Mouse (Mus musculus) neural tube, embryonic 14.5 days (tissue): ENCODE results near the gene Skida1. TPM values are rescaled to one million over a fixed set of nuclear protein-coding genes. Genes with fewer than 3 reads are reported as not detected.

ENCODE experiments used
- ATAC-seq: fragments of 200-750 bp; cut with Nextera tagmentation; 2 replicates; pipeline ENCODE4 v1.8.0; 2017; ENCODE audit warnings: low read depth, mild to moderate bottlenecking, moderate TSS enrichment, moderate library complexity
- H3K27ac ChIP-seq: fragments of 300-500 bp; sonication (generic); 2 replicates; pipeline ENCODE4 v1.5.1; 2014; ENCODE audit warnings: low read depth, mild to moderate bottlenecking, control low read depth, low read length, moderate library complexity, mixed read lengths
- H3K27me3 ChIP-seq: fragments of 300-500 bp; sonication (generic); 2 replicates; pipeline ENCODE4 v1.6.1; 2014; ENCODE audit warnings: low read length; ENCODE audit not compliant: control insufficient read depth, insufficient read depth
- H3K36me3 ChIP-seq: fragments of 300-500 bp; sonication (generic); 2 replicates; pipeline ENCODE4 v1.6.1; 2014; ENCODE audit warnings: low read length, mixed read lengths; ENCODE audit not compliant: control insufficient read depth, insufficient read depth
- H3K4me1 ChIP-seq: fragments of 300-500 bp; sonication (generic); 2 replicates; pipeline ENCODE4 v1.6.1; 2014; ENCODE audit warnings: low read length; ENCODE audit not compliant: control insufficient read depth, insufficient read depth
- H3K4me2 ChIP-seq: fragments of 300-500 bp; sonication (generic); 2 replicates; pipeline ENCODE4 v1.6.1; 2014; ENCODE audit warnings: mild to moderate bottlenecking, low read depth, low read length, control low read depth
- H3K4me3 ChIP-seq: fragments of 300-500 bp; sonication (generic); 2 replicates; pipeline ENCODE4 v1.5.1; 2014; ENCODE audit warnings: low read depth, low read length, control low read depth, mixed read lengths
- H3K9ac ChIP-seq: fragments of 300-500 bp; sonication (generic); replicated peaks from 2 replicates; pipeline ENCODE4 v1.6.1; 2014; ENCODE audit warnings: low read depth, mild to moderate bottlenecking, control low read depth, low read length, mixed read lengths
- H3K9me3 ChIP-seq: fragments of 300-500 bp; sonication (generic); 2 replicates; pipeline ENCODE4 v1.6.1; 2016; ENCODE audit warnings: low read length; ENCODE audit not compliant: control insufficient read depth
- WGBS: fragments of 180-500 bp; shearing (Covaris S2); extraction: QIAGEN DNeasy Blood & Tissue Kit; methylation state at CpG from one replicate; pipeline ENCODE4 v1.1.7; 2014; 5-methylcytosine and 5-hydroxymethylcytosine counted together
- polyA plus RNA-seq: library from polyadenylated mRNA; unstranded; fragments of >200 nt; fragmentation: Nextera tagmentation; extraction: Ambion mirVana; gene quantifications from 2 replicates; pipeline ENCODE4 v1.2.1, GENCODE M21; 2014

Gene Skida1
- polyA plus RNA-seq, 1 experiment from 2014 or later, result 3.9 TPM

DNA sequence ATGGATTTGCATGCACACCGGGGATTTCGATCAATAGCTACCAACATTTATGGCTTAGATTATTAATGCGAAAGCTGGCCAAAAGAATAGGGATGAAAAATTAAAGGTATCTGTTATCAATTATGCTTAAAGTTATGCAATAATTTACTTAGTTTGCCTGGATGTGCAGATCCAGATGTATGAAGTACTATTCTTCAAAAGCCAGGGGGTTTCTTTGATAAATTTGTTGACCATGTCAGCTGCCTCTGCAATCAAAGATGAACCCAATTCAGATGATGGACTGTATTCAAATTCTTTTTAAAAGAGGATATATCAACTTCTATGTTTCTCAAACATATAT, 3.0 kb upstream of the Skida1 start:
- Histone ChIP-seq H3K4me2 (peak overlapping the region; percentile 81; the same call in 1 of the 2 replicates), H3K4me3 (no peak overlapping the region), H3K27ac (no peak overlapping the region), H3K9ac (no peak overlapping the region), H3K36me3 (no peaks in the 10 kb centered on the region), H3K4me1 (peaks cover 13% of the 10 kb centered on the region; the same call in 1 of the 2 replicates), H3K27me3 (no peaks in the 10 kb centered on the region), H3K9me3 (no peaks in the 10 kb centered on the region)
- 20% methylated on average over 3 of the region's 3 CpGs for WGBS
- ATAC-seq, result no peak

DNA sequence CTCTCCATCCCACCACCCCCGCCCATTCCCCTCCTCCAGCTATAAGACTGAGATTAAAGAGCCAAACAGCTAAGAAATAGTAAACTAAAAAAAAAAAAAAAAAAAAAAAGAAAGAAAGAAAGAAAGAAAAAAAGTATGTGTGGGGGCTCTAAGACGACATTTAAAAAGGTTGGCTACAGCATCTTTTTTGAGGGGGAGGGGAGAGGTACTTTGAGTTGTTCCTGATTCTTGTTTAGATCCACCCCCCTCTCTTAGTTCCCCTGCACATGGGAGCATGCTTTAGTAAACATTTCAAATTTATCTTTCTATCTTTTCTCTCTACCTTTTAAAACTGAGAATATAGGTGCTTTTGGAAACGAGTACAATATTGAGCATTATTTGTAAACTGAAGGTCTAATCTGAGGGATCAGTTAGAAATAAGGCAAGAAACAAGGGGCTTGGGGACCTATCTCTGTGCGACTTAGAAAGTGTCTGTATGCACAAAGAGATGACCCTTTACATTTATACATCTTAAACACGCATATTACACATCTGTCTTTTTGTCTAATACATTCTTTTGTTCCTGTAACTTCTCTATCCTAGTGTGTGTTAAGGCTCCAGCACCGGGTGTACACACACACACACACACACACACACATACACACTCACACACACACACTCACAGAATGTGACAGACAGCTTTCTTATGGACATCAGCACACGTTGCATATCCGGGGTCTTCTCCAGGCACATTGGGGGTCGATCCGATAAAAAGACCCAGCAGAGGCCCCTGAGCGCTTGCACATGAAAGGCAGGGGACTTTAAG, 2.4 kb upstream of the Skida1 start:
- Histone ChIP-seq H3K27ac (peak overlapping the region; percentile 99; the same call in 1 of the 2 replicates), H3K9me3 (no peaks in the 10 kb centered on the region), H3K36me3 (no peaks in the 10 kb centered on the region), H3K4me3 (peak overlapping the region; percentile 19; the same call in 1 of the 2 replicates), H3K4me1 (peaks cover 13% of the 10 kb centered on the region; the same call in 1 of the 2 replicates), H3K4me2 (peak overlapping the region; percentile 81), H3K27me3 (no peaks in the 10 kb centered on the region), H3K9ac (peak overlapping the region; percentile 46; the same call in 1 of the 2 replicates)
- no peak for ATAC-seq
- WGBS, result 11% methylated on average over 11 of the region's 11 CpGs

DNA sequence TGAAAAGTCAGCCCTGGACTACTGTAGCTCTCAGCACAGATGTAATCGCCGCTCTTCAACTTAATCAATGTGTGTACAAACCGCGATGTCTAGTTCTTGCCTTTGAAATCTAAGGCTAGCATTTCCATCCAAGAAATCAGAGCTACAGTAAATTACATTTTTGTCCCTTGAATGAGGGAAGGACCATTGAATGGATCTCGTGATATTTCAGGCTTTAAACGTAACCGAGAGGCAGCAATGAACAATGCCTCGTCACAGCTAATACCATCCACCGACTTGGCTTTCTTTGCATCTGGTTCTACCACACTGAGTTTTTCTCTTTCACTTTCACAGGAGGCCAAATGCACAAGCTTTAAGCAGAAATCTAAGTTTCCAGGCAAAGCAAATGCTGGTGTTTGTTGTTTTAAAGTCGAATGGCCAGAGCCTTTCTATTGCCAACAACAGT, 1.7 kb upstream of the Skida1 start:
- Histone ChIP-seq H3K4me1 (peaks cover 13% of the 10 kb centered on the region; the same call in 1 of the 2 replicates), H3K9me3 (no peaks in the 10 kb centered on the region), H3K4me2 (peak overlapping the region; percentile 81), H3K9ac (peak overlapping the region; percentile 46), H3K4me3 (peak overlapping the region; percentile 19), H3K36me3 (no peaks in the 10 kb centered on the region), H3K27me3 (no peaks in the 10 kb centered on the region), H3K27ac (peak overlapping the region; percentile 99)
- 8% methylated on average over 10 of the region's 10 CpGs for WGBS
- ATAC-seq, result no peak

DNA sequence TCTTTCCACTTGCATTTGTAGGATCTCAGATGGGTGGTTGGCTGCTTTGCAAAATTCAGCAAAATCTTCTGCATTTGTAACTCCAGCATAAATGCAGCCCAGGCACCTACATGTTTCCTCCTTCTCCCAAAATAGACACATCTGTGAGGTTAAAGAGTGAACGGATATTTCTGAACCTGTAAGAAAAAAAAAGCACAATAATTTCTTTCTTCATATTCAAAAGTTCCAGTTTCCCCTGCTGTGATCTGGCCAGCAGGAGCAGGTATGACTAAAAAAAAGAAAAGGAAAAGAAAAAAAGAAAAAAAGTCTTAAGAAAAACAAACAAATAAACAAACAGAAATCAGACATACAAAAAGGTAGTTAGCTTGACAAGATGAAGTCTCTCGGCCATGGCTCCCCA, 1.2 kb upstream of the Skida1 start:
- peak overlapping the region; percentile 99 for H3K27ac ChIP-seq
- H3K9me3 ChIP-seq, result no peaks in the 10 kb centered on the region
- no peaks in the 10 kb centered on the region for H3K27me3 ChIP-seq
- H3K9ac ChIP-seq, result peak overlapping the region; percentile 46; the same call in 1 of the 2 replicates
- H3K36me3 ChIP-seq, result no peaks in the 10 kb centered on the region
- no peak for ATAC-seq
- 8% methylated on average over 2 of the region's 2 CpGs for WGBS
- H3K4me3 ChIP-seq, result peak overlapping the region; percentile 19; the same call in 1 of the 2 replicates
- H3K4me1 ChIP-seq, result peaks cover 13% of the 10 kb centered on the region; the same call in 1 of the 2 replicates
- peak overlapping the region; percentile 81 for H3K4me2 ChIP-seq

DNA sequence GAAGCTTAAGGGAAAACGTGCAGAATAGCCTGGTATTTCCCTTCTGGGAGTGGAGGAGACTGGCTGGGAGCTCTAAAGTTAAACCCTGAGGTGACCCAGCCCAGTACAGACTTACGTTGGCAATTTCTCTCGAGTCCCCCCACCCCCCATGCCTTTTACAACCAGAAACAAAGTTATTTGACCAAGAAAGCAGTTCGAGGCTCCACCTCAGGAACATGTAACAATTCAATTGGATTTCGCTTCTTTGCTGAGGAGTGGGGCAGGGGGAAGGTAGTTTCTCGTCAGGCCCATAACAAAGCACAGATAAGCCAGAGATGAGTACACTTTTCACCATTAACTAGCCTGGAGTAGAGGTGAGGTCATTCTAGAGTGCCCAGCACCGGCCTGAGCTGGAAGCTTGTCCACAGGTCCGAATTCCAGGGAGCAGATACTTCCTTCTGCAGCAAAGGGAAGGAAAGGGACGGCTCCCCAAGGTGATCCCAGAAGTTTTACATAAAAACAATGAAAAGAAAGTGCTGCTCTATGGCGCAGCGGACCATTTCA, 499 bp upstream of the Skida1 start:
- H3K4me2 ChIP-seq, result peak overlapping the region; percentile 81
- H3K4me1 ChIP-seq, result peaks cover 13% of the 10 kb centered on the region; the same call in 1 of the 2 replicates
- H3K27ac ChIP-seq, result peak overlapping the region; percentile 99
- H3K4me3 ChIP-seq, result peak overlapping the region; percentile 82
- H3K9me3 ChIP-seq, result no peaks in the 10 kb centered on the region
- H3K27me3 ChIP-seq, result no peaks in the 10 kb centered on the region
- peak overlapping the region; percentile 44 for H3K9ac ChIP-seq
- no peaks in the 10 kb centered on the region for H3K36me3 ChIP-seq
- 3% methylated on average over 11 of the region's 11 CpGs for WGBS
- peak; percentile 9; the same call in 1 of the 2 replicates for ATAC-seq

DNA sequence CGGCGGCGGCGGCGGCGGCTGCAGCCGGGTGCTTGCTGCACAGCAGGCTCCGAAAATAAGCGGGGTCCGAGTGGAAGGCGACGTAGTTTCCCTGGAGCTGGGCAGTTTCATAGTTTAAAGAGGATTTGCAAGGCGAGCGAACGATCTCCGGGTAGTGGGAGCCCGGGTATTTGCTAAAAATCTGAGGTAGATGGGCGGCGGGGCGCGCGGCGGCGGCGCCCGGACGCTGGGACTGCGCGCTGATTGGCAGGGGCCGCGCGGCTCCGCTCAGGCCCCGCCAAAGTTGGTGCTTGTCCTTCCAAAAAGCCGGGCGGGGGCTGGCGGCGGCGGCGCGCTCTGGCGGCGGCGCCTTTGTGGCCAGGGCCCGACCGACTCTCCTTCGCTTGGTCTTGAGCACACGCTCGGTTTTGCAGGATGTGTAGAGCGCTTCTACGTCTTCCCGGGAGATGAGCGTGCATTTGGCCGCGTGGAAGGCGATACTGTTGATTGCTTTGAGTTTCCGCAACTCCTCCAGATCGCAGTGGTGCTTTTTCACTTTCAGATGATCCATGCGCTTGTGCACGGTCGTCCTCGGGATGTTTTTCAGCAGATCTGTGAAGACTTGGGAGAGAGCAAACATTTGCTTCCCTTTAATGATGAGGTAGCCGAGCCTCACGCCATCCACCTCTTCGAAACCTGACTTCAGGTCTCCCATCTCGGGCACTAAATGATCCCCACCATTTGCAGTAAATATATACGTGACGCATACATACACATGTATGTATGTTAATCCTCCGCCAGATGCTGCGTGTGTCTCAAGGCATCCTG, 1.0 kb downstream of the Skida1 start:
- H3K4me1 ChIP-seq, result peaks cover 20% of the 10 kb centered on the region; the same call in 1 of the 2 replicates
- peak overlapping the region; percentile 81 for H3K4me2 ChIP-seq
- H3K9me3 ChIP-seq, result no peaks in the 10 kb centered on the region
- H3K4me3 ChIP-seq, result peak overlapping the region; percentile 82
- H3K9ac ChIP-seq, result peak overlapping the region; percentile 99
- under 1% methylated on average over 70 of the region's 70 CpGs for WGBS
- no peaks in the 10 kb centered on the region for H3K36me3 ChIP-seq
- peak; percentile 69 for ATAC-seq
- peak overlapping the region; percentile 99 for H3K27ac ChIP-seq
- H3K27me3 ChIP-seq, result no peaks in the 10 kb centered on the region

DNA sequence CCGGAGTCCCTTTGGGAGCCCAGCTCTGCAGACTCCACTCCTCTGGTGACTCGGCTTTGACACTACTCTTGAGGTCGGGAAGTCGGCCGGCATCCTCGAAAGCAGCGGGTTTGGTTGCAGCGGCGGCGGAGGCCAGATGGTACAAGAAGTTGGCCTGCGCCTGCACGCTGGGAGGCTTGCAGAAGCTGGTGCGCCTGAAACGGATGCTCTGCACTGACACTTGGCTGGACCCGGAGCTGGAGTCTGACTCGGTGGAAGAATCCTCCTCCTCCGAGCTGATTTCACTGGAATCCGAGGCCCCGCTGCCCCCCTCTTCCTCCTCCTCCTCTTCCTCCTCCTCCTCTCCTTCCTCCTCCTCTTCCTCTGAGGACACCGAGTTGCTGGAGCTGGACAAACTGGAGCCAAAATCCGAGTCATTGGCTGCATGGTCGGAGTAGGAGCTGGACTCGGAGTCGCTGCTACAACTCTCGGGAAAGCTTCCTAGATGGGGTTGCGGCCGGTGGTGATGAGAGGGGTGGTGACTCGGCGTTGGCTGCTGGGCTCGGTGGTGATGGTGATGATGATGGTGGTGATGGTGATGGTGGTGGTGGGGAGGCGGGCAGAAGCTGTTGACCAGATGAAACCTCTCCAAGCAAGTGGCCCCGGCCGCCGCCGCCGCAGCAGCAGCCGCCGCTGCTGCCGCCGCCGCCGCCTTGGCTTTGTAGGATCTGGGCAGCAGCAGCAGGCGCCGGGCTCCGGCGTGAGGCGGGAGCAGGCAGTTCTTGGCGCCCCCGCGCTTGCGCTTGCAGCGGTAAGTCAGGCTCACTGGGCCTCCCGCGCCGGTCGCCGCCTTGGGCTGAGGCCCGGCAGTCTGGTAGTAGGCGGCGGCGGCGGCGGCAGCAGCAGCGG, 1.8 kb downstream of the Skida1 start:
- Histone ChIP-seq H3K4me1 (peaks cover 25% of the 10 kb centered on the region; the same call in 1 of the 2 replicates), H3K9ac (peak overlapping the region; percentile 99), H3K27me3 (no peaks in the 10 kb centered on the region), H3K27ac (peak overlapping the region; percentile 99), H3K36me3 (no peaks in the 10 kb centered on the region), H3K4me2 (peak overlapping the region; percentile 81), H3K4me3 (peak overlapping the region; percentile 82), H3K9me3 (no peaks in the 10 kb centered on the region)
- WGBS, result under 1% methylated on average over 62 of the region's 64 CpGs
- ATAC-seq, result peak; percentile 29

DNA sequence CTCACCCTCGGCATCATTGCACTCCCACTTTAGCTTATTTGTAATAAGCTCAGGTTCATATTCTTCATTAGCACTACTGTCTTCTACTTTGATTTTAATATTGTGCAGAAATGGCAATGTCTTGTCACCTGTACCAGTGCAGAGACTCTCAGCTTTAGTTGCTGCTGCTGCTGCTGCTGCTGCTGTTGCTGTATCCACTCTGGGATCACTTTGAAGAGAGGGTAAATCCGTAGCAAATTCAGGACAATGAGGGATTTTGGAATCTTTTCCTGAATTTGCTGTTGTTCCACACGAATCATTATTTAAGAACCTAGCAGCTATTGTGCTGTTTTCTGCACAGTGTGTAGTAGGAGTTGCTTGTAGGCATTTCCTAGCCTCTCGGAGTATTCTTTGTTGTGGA, 2.7 kb downstream of the Skida1 start:
- Histone ChIP-seq H3K36me3 (no peaks in the 10 kb centered on the region), H3K27ac (peak overlapping the region; percentile 99), H3K9me3 (no peaks in the 10 kb centered on the region), H3K4me2 (peak overlapping the region; percentile 81), H3K4me1 (peaks cover 32% of the 10 kb centered on the region), H3K9ac (peak overlapping the region; percentile 99), H3K4me3 (peak overlapping the region; percentile 82), H3K27me3 (no peaks in the 10 kb centered on the region)
- ATAC-seq, result no peak
- WGBS, result under 1% methylated on average over 4 of the region's 4 CpGs
